Mouse (Mus musculus): ENCODE results near the gene A4gnt. TPM values are rescaled to one million over a fixed set of nuclear protein-coding genes. Genes with fewer than 3 reads are reported as not detected.
A peak's percentile ranks its signal among the peaks of the same experiment; 100 is the strongest.

The A4gnt gene
- not detected in 2 replicates for total RNA-seq (2014; fragmentation: Nextera tagmentation)
- 0.16 TPM in 1 of 2 replicates, not detected in the other for total RNA-seq (2017)
- polyA plus RNA-seq (2012), result not detected in 2 replicates

GRCm38 (mm10) chr9:99612202-99612601 lies at the start of gene A4gnt:
A4gnt (plus strand) TSS chr9:99612502.
- Histone ChIP-seq H3K4me3 (ENCODE audit: low read depth, low read length) (no peak within 1 kb of the TSS), H3K27me3 (ENCODE audit: insufficient read depth, low read length) (peaks cover 10% of the 10 kb centered on the region), H3K36me3 (replicated peaks) (no peaks in the 10 kb centered on the region), H3K9me3 (replicated peaks) (no peaks in the 10 kb centered on the region), H3K4me1 (ENCODE audit: insufficient read depth, low read depth, low read length) (no peaks in the 10 kb centered on the region)
- TF ChIP-seq POLR2AphosphoS5 (IDR thresholded peaks at IDR 0.05; ENCODE audit: insufficient replicate concordance, low read depth, low read length) (no peak), GATA1 (IDR thresholded peaks at IDR 0.05; ENCODE audit: borderline replicate concordance, low read length) (no peak), CTCF (IDR thresholded peaks at IDR 0.05; ENCODE audit: low read depth, low read length) (no peak), TAL1 (conservative IDR thresholded peaks at IDR 0.05; ENCODE audit: low read depth, low read length) (no peak), GATA2 (IDR thresholded peaks at IDR 0.05; ENCODE audit: borderline replicate concordance, low read depth, low read length) (no peak)
- ATAC-seq (ENCODE audit: extremely low read depth, insufficient number of reproducible peaks, low FRiP score, poor library complexity, severe bottlenecking) (no peak), DNase-seq (ENCODE audit: low spot score) (no peak)

- ATAC-seq (ENCODE audit: extremely low read depth, insufficient number of reproducible peaks, low FRiP score, poor library complexity, severe bottlenecking), result peak; percentile 57
- Histone ChIP-seq H3K27me3 (ENCODE audit: insufficient read depth, low read length) (no peaks in the 10 kb centered on the region), H3K36me3 (replicated peaks) (peaks cover 5% of the 10 kb centered on the region), H3K9me3 (replicated peaks) (no peaks in the 10 kb centered on the region), H3K4me1 (ENCODE audit: insufficient read depth, low read depth, low read length) (peaks cover 28% of the 10 kb centered on the region), H3K4me3 (ENCODE audit: low read depth, low read length) (no peak overlapping the region)
- DNase-seq (ENCODE audit: low spot score), result peak; percentile 43
- no peak for TF ChIP-seq POLR2AphosphoS5 (IDR thresholded peaks at IDR 0.05; ENCODE audit: insufficient replicate concordance, low read depth, low read length)
- TF ChIP-seq TAL1 (conservative IDR thresholded peaks at IDR 0.05; ENCODE audit: low read depth, low read length), result no peak
- no peak for TF ChIP-seq CTCF (IDR thresholded peaks at IDR 0.05; ENCODE audit: low read depth, low read length)
- no peak for TF ChIP-seq GATA1 (IDR thresholded peaks at IDR 0.05; ENCODE audit: borderline replicate concordance, low read length)
- no peak for TF ChIP-seq GATA2 (IDR thresholded peaks at IDR 0.05; ENCODE audit: borderline replicate concordance, low read depth, low read length)
These were observed 48.6 kb upstream of the A4gnt start for GRCm38 (mm10) chr9:99563714-99564113.

- no peaks in the 10 kb centered on the region for H3K9me3 ChIP-seq (replicated peaks)
- peak overlapping the region; percentile 94 for H3K4me3 ChIP-seq (ENCODE audit: low read depth, low read length)
- ATAC-seq (ENCODE audit: extremely low read depth, insufficient number of reproducible peaks, low FRiP score, poor library complexity, severe bottlenecking), result no peak
- H3K4me1 ChIP-seq (ENCODE audit: insufficient read depth, low read depth, low read length), result peaks cover 19% of the 10 kb centered on the region
- no peak for TF ChIP-seq GATA2 (IDR thresholded peaks at IDR 0.05; ENCODE audit: borderline replicate concordance, low read depth, low read length)
- no peaks in the 10 kb centered on the region for H3K27me3 ChIP-seq (ENCODE audit: insufficient read depth, low read length)
- no peak for DNase-seq (ENCODE audit: low spot score)
- H3K36me3 ChIP-seq (replicated peaks), result peaks cover 5% of the 10 kb centered on the region
These were observed 44.3 kb upstream of the A4gnt start for GRCm38 (mm10) chr9:99568023-99568346.

GRCm38 (mm10) chr9:99568347-99569070 lies 43.8 kb upstream of the A4gnt start, which contains the start of gene Armc8:
Armc8 (minus strand) TSS chr9:99568899.
- H3K4me3 ChIP-seq (ENCODE audit: low read depth, low read length), result peak within 1 kb of the TSS; percentile 94
- peak; percentile 84 for ATAC-seq (ENCODE audit: extremely low read depth, insufficient number of reproducible peaks, low FRiP score, poor library complexity, severe bottlenecking)
- H3K9me3 ChIP-seq (replicated peaks), result no peaks in the 10 kb centered on the region
- no peak for TF ChIP-seq GATA1 (IDR thresholded peaks at IDR 0.05; ENCODE audit: borderline replicate concordance, low read length)
- TF ChIP-seq CTCF (IDR thresholded peaks at IDR 0.05; ENCODE audit: low read depth, low read length), result no peak
- TF ChIP-seq GATA2 (IDR thresholded peaks at IDR 0.05; ENCODE audit: borderline replicate concordance, low read depth, low read length), result no peak
- no peak for TF ChIP-seq TAL1 (conservative IDR thresholded peaks at IDR 0.05; ENCODE audit: low read depth, low read length)
- no peak for TF ChIP-seq POLR2AphosphoS5 (IDR thresholded peaks at IDR 0.05; ENCODE audit: insufficient replicate concordance, low read depth, low read length)
- H3K27me3 ChIP-seq (ENCODE audit: insufficient read depth, low read length), result no peaks in the 10 kb centered on the region
- H3K4me1 ChIP-seq (ENCODE audit: insufficient read depth, low read depth, low read length), result peaks cover 17% of the 10 kb centered on the region
- H3K36me3 ChIP-seq (replicated peaks), result peaks cover 5% of the 10 kb centered on the region
- peak; percentile 94 for DNase-seq (ENCODE audit: low spot score)

GRCm38 (mm10) chr9:99569071-99569397 lies 43.3 kb upstream of the A4gnt start:
- no peaks in the 10 kb centered on the region for H3K9me3 ChIP-seq (replicated peaks)
- DNase-seq (ENCODE audit: low spot score), result no peak
- H3K36me3 ChIP-seq (replicated peaks), result peaks cover 5% of the 10 kb centered on the region
- peak overlapping the region; percentile 94 for H3K4me3 ChIP-seq (ENCODE audit: low read depth, low read length)
- peak; percentile 24; the same call in 1 of the 2 replicates for ATAC-seq (ENCODE audit: extremely low read depth, insufficient number of reproducible peaks, low FRiP score, poor library complexity, severe bottlenecking)
- H3K27me3 ChIP-seq (ENCODE audit: insufficient read depth, low read length), result no peaks in the 10 kb centered on the region
- peaks cover 12% of the 10 kb centered on the region for H3K4me1 ChIP-seq (ENCODE audit: insufficient read depth, low read depth, low read length)
- no peak for TF ChIP-seq POLR2AphosphoS5 (IDR thresholded peaks at IDR 0.05; ENCODE audit: insufficient replicate concordance, low read depth, low read length)
- TF ChIP-seq GATA2 (IDR thresholded peaks at IDR 0.05; ENCODE audit: borderline replicate concordance, low read depth, low read length), result no peak
- TF ChIP-seq GATA1 (IDR thresholded peaks at IDR 0.05; ENCODE audit: borderline replicate concordance, low read length), result no peak
- no peak for TF ChIP-seq TAL1 (conservative IDR thresholded peaks at IDR 0.05; ENCODE audit: low read depth, low read length)
- TF ChIP-seq CTCF (IDR thresholded peaks at IDR 0.05; ENCODE audit: low read depth, low read length), result no peak

GRCm38 (mm10) chr9:99575677-99576480 lies 36.4 kb upstream of the A4gnt start, which contains the start of gene Dbr1:
Dbr1 (plus strand) TSS chr9:99575799.
- DNase-seq (ENCODE audit: low spot score) (peak; percentile 92), ATAC-seq (ENCODE audit: extremely low read depth, insufficient number of reproducible peaks, low FRiP score, poor library complexity, severe bottlenecking) (peak; percentile 95)
- TF ChIP-seq TAL1 (conservative IDR thresholded peaks at IDR 0.05; ENCODE audit: low read depth, low read length) (no peak), GATA2 (IDR thresholded peaks at IDR 0.05; ENCODE audit: borderline replicate concordance, low read depth, low read length) (no peak), CTCF (IDR thresholded peaks at IDR 0.05; ENCODE audit: low read depth, low read length) (no peak), POLR2AphosphoS5 (IDR thresholded peaks at IDR 0.05; ENCODE audit: insufficient replicate concordance, low read depth, low read length) (no peak), GATA1 (IDR thresholded peaks at IDR 0.05; ENCODE audit: borderline replicate concordance, low read length) (no peak)
- Histone ChIP-seq H3K4me1 (ENCODE audit: insufficient read depth, low read depth, low read length) (peaks cover 23% of the 10 kb centered on the region), H3K36me3 (replicated peaks) (peaks cover 31% of the 10 kb centered on the region), H3K27me3 (ENCODE audit: insufficient read depth, low read length) (no peaks in the 10 kb centered on the region), H3K4me3 (ENCODE audit: low read depth, low read length) (peak within 1 kb of the TSS; percentile 100), H3K9me3 (replicated peaks) (no peaks in the 10 kb centered on the region)
